Mouse (Mus musculus): ENCODE measurements at regions not wholly inside any gene's neighbourhood (a gene's known extent, or its start where the extent isn't known, plus 50 kb on each side); places are given as distances from the start of the nearest gene placed in this dataset.

DNA sequence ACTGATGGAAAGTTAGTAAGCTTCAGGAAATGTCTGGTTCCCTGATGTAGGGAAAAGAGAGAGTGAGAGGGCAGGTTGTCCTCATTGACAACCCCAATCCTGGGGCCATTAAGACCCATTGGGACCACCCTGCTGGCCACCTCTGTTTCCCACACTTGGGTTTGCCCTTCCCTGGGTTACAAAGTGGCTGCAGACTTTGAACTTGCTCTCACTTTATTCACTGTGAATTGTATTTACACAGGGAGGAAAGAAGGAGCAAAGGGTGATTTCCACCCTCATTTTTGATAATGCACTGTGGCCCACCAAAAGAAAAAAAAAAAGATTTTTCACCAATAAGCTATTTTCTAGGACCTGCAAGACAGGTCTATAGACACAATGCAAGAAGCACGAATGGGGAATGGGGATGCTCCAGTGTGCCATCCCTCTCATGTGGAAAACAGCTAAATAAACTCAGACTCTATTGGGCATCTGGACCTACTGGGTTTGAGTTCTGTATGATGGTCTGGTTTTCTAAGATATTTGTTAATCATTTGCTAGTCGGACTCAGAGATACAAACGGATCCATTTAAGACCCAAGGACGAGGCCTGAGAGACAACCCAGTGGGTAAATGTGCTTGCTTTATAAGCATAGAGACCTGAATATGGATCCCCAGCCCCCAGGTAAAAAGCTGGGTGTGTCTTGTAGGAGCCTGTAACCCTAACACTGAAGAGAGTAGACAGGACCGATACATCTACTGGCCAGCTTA is 50.2 kb upstream of the Ttc29 start:
- WGBS, result 87% methylated on average over 5 of the region's 5 CpGs
- H3K4me2 ChIP-seq (ENCODE audit: low read depth, low read length), result no peak overlapping the region
- no peak overlapping the region for H3K9ac ChIP-seq (ENCODE audit: low read length)
- ATAC-seq (replicated peaks; ENCODE audit: extremely low read depth, insufficient read depth, low FRiP score), result no peak
- no peaks in the 10 kb centered on the region for H3K36me3 ChIP-seq (ENCODE audit: control insufficient read depth, insufficient read depth)
- H3K4me1 ChIP-seq (ENCODE audit: control insufficient read depth, insufficient read depth, low read length), result no peaks in the 10 kb centered on the region
- H3K4me3 ChIP-seq (ENCODE audit: low read length), result no peak overlapping the region
- H3K9me3 ChIP-seq (replicated peaks; ENCODE audit: control insufficient read depth, low read length), result no peaks in the 10 kb centered on the region
- H3K27ac ChIP-seq (ENCODE audit: low read length), result no peak overlapping the region
- no peaks in the 10 kb centered on the region for H3K27me3 ChIP-seq (ENCODE audit: control insufficient read depth, insufficient read depth, low read length)
